Mouse (Mus musculus) lung, postnatal 4 days (tissue): ENCODE measurements around the gene Gm17727.
"Not testable (repeated sequence)": the region's sequence is repeated elsewhere in the genome, so short reads cannot be mapped to it uniquely, and the experiment has no call there.

Experiments used
- DNase-seq, 2 experiments: peaks; one replicate each; pipeline ENCODE4 v3.0.0; 2021

The Gm17727 gene

GRCm38 (mm10) chr9:35778009-35778408 is at the start of gene Gm17727:
TSS of gene Gm17727 (minus strand) at chr9:35778109.
- no peak for DNase-seq

- DNase-seq, result not testable (repeated sequence)
These were observed 40.0 kb upstream of the Gm17727 start for GRCm38 (mm10) chr9:35817881-35818280.

GRCm38 (mm10) chr9:35798146-35798545 is 20.2 kb upstream of the Gm17727 start:
- DNase-seq, result no peak

GRCm38 (mm10) chr9:35790001-35790400 is 12.1 kb upstream of the Gm17727 start, which contains the start of the genes Gm27235 and D730048I06Rik:
TSS of gene Gm27235 (minus strand) at chr9:35790101.
TSS of gene D730048I06Rik (minus strand) at chr9:35790112.
- DNase-seq, result no peak

- DNase-seq, result no peak
These were observed 21.1 kb downstream of the Gm17727 start for GRCm38 (mm10) chr9:35756843-35757242.

- no peak for DNase-seq
These were observed 37.2 kb downstream of the Gm17727 start, which contains the start of gene Gm17677 for GRCm38 (mm10) chr9:35740749-35741148. TSS of gene Gm17677 (plus strand) at chr9:35741049.
